Mouse (Mus musculus) ZHBTc4 (cell line): ENCODE data around the gene Ajm1.

ENCODE experiments used
- DNase-seq: peaks from one replicate; pipeline ENCODE4 v3.0.0-alpha.2; 2011; ENCODE audit warnings: low read depth, low spot score

Gene Ajm1

DNA sequence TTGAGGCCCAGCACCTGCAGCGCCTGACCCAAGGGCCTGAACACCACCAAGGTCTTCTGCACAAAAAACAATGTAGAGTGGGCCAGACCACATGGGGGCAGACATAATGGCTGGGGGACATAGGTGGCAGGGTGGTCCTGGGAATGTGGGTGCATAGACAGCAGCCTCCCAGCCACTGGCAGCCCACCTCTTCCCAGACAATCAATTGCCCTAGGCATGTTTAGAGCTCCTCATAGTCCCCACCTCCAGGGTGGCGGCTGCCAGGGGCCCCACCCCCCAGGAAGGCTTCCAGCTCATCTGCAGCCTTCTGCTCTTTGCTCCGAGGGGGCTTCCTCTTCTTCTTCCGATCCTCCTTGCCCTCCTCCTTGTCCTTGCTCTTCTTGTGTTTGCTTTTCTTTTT, 2.0 kb upstream of the Ajm1 start:
- DNase-seq: no peak

DNA sequence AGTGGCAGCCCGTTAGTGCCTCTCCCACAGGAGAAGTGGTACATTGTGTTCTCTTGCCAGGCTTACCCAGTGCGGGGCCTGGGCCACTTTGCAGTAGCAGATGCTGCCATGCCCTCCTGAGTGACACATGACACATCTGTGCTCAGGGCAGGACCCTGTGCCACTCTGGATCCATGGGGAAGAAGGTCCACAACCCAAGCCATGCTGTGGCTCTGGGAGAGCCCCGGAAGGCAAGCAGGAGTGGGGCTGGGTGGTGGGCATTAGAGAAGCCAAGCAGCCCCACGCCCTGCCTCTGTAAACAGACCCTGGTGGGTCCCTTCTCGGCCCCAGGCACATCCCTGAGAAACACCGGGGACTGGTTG, 1.5 kb upstream of the Ajm1 start:
- no peak for DNase-seq

DNA sequence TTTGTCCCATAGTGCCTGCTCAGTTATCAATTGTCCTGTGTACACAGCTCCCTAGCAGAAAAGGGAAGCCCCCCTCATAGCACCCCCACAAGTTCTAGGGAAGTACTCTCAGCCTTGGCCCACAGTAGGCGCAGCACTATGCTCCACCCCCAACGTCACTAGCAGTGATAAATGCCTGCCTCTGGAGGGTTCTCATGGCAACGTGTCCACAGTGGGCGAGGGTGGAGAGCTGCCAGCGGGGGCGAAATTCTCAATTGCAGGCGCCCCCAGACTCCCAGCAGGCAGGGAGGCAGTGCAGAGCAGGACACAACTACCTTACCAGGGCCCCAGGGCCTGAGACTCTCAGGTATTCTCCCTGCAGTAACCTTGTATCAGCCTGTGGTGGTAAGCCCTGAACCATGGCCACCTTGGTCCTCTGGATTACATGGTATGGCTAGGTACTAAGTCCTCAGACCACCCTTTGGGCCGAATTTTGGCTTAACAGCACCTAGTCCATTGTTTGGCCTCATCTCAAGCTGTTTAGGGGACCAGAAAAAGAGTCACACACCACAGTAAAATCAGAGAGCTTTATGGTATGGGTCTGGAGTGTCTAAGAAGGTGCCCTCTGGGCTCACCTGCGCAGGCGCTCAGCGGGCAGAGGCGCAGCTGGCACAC, 1.0 kb upstream of the Ajm1 start:
- DNase-seq: no peak

DNA sequence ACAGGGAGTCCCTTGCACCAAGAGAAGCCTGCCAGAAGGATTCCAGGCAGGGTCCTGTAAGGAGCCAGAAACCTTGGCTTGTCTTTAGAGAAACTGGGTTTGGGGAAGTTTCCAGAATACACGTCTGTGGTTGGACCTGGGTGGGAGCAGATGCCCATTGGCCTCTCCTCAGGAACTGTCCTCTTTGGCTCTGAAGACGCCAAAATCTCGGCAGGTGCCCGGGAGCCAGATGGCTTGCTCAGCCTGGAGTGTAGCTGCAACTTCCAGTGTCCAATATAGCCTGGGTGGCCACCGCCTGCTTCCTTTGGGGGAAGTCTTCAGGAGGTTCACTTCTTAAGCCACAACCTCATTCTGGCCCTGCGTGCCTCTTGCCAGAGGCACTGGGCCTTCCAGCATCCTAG, 344 bp upstream of the Ajm1 start:
- DNase-seq: no peak

DNA sequence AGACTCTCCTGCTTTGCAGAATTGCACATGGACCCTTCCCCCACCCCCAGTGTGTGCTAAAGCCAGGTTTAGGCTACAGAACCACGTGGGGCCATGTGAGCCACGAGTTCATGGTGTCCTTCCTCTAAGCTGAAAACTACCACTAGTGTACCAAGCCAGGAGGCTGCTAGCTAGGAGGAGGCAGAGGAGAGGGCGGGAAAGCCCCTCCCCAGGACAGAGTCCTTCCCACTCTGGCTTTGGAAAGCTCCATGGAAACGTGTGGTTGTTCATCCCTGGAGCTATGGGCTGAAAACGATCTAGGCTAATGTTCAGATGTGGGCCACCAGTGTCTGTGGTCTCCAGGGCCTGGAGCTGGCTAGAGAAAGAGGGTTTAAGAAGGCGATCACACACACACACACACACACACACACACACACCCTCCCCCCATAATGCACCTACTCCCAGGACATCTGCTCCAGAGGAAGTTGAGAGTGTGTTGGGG, 896 bp downstream of the Ajm1 start:
- no peak for DNase-seq

DNA sequence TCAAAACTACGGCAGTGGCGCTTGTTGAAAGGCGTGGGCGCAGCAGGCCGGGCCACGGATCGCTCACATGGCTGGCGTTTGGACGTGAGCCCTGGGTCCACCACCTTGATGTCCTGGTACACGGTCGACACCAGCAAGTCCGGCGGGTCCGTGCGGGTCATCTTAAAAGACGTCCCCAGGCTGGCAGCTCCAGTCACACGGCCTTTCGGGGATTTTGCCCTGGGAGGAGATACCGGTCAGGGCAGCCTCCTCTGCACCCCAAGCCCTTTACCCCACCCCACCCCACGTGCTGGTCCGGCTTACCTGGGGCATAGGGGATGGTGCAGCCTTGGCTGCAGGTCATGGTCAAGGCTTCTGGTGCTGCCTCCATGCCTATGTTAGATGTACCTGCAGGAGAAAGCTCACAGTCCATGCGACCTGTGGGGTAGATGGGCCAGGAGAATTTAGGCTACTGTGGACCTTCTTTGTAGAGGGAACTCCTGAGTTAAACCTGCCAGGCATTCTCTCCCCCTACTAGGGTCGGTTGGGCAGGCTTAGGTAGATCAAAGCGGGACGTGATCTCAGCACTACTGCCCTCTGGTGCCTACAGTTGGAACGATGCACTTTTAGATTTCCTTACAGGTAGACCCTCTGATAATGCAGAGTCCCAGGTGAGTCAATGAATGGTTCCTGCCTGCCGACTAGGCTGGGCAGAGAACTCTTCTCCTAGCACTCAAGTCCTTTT, 1.7 kb downstream of the Ajm1 start:
- peak; percentile 85 for DNase-seq

DNA sequence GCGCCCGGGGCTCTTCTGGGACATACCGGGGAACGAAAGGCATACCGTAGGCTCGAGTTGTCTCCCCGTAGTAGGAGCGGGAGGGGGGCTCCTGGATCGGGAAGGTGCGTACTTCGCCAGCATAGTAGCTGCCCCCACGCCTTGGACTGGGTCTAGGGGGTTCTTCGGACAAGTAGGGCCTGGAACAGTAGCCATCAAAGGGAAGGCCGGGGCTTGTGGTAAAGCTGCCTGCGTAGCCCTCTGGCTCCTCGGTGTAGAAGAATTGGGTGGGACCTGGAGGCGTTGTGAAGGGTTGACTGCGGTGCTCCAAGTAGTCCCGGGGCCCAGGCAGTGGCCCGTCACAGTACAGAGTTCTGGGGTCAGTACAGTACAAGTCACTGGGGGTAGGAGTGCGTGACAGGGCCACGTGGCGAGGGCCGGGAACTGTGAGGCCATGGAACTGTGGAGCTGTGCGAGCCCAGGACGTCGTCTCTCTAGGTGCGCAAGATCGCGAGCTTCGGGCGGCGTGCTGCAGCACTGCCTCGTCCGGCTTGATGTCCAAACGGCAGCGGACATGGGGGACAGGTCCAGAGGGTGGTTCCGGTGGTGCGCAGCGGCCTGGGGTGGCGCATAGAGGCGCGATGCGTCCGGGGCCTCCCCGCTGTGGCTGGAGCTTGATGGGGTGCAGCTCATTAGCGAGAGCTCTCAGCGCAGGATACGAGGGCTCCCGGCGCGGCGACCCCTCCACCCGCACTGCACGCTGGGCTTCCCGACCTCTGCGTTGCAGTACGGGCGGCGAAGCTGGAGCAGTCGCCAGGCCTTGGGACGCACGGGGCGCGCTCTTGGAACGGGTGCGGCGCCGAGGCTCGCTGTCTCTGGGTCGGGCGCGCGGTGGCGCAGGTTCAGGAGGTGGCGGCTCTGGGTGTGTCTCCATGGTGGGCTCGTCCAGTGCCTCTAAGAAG, 2.5 kb downstream of the Ajm1 start:
- DNase-seq: peak; percentile 62

DNA sequence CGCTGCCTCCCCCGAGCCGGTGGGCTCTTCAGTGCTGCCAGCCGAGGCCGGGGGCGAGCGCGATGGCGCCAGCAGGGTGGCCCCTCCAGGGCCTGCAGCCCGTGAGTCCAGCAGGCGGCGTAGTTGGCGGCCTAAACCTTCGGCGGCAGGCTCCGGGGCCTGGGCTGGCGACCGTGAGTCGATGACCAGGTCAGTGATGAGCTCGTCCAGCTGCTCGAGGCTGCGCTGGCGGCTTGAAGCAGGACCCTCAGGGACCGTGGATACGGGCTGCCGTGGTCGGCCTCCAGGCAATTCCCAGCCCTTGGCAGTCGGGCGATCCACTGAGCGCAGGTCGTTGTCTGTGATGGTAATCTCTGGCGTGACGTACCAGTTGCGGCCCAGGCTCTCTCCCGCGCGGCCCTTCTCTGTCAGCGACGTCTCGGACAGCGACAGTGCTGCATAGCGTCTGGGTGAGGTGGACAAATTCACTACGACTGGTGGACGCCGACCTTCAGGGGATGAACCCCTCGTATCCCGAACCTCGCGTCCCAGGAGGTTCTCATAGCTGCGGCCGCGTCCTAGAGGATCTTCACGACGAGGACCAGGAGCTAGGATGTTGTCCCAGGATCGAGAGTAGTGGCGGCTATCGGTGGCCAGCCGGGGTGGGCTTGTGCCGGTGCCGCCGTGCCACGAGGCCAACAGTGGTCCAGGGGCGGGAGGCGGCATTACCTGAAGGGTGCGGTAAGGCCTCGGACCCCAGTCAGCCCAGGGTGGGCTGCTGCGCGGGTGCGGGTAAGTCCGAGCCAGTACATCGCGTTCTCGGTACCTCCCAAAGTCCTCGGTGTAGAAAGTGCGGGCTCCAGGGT, 3.4 kb downstream of the Ajm1 start:
- peak; percentile 54 for DNase-seq

DNA sequence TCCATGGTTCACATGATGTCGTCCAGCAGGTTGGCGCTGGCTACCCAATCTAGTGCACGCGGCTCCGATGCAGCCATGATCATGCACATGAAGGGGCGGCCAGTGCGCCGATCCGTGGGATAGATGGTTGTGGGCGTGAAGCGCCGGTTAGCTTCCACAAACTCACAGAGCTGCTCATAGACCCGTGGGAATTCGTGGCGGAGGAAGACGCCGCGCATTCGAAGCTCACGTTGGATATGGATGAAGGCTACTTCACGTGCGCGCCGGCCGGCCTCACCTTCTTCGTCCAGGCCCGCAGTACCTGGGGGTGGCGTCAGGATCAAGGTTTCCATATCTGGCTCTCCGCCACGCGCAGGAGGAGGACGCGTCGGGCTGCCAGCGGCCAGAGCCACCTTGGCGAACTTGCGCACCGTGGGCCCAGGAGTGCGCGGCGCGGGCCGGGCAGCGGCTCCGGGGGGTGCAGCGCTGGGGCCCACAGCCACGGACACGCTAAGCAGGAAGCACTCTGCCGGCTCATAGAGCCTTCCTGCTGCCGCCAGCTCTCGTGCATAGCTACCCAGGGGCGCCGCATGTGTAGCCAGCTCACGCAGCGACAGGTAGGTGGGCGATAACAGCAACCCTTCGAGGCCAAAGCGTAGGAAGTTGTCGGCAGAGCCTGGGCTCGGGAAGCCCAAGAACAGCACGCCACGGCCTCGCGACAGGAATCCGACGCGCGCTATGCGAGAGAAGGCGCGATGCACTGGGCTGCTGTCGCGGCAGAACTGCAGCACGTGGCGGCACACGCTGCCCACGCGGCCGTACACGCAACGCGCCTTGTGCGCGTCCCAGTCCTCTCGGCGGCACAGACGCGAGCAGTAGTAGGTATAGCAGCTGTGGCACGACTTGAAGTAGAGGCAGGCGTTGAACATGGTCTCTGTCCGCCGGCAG, 4.3 kb downstream of the Ajm1 start:
- peak; percentile 65 for DNase-seq

DNA sequence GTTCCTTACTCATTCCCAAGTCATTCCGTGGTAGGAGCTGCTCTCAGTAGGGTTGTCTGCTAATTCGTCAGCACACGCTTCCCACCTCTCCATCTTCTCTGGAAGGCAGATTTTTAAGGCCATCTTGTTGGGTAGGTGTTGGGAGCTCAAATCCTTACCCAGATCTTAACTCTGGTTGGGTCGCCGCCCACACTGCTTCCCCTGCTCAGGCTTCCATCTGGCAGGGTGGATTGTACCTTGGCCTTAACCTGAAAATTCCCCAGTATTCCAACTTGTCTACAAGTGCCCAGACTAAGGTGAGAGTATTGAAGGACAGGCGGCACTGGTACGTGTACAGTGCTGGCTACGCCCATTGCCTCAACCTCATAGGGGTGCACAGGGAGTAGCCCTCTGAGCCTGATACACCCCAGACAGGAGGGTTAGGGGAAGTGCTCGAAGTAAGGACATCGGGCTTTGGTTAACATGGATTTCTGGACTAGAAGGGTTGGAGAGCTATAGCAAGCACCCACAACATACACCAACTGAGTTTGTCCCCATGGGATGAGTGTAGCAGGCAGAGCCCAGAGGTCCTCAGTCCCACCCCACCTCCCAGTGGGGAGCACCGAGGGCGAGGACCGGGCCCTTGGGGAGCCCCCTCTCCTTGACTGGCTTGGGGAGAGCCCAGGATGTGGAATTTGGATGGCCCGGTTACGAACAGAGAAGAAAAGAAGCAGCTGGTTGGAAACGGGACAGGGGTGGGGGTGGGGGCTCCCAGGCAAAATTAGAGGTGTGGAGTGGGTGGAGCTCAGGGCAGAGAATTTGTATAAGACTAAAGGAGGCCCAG, 5.3 kb downstream of the Ajm1 start:
- no peak for DNase-seq

DNA sequence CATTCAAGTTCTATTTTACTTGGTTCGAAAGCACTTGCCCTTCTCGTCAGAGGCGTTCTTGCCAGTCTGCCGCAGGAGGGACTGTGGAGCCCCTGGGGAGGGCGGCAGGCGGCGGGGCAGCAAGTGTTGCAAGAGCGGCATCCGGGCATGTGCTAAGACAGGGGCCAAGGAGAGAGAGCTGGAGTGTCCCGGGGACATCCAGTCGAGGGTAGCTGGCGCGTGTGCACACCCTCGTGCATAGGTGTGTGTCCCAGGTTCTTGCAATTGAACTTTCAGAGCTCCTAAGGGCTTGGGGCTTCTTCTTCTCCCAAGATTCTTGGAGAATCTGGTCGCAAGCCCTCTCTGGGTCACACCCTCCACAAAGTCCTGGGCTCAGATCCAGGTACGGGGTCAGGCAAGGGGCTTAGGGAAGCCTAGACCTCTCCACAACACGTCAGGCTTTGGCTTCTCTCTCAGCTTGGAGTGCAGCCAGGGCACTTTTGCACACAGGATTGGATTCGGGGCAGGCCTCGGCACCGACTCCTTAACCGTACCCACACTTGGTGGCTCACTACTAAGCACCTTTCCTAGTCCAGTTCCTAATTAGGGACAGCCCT, 6.0 kb downstream of the Ajm1 start:
- peak; percentile 39 for DNase-seq

DNA sequence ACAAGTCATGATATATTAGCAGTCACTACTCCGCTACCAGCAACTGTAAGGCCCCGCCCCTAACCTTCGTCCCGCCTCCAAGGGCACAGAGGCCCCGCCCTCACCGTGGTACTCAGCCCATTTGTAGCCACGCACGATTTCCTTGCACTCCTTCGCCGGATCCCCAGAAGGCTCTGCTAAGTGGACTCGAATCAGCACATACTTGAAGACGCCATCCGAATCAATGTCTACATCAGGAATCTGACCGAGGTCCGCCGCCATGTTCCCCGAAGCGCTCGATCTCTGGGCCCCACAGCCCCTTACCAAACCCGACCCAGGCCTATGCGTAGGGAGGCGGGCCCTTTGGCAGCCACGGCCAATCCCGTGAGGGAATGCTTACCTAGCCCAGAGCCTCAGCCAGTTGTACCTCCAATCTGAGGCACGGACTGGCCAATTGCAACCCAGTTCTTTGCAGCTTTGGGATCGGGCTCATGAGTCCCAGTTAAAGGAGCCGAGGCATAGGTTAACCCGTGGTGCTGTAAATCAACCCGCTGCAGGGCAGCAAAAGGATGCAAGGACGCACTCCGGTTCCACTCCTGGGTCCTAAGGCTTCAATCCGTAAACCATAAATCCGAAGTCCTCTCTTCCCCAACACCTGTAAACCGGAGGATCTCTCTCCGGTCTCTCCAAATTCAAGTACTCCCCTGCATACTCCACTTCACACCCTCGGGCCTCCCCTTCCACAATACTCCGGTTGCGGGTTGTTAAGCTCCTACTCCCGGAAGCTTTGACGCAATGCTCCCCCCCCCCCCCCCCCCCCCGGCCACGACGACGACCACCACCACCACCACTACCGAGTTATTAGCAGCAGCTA, 6.8 kb downstream of the Ajm1 start, which contains the start of the genes Mamdc4 and Phpt1:
TSS of gene Mamdc4 (minus strand) at position 267 of the 853 bp plus-strand sequence.
TSS of gene Phpt1 (minus strand) at position 646 of the 853 bp plus-strand sequence.
- DNase-seq: peak; percentile 98

DNA sequence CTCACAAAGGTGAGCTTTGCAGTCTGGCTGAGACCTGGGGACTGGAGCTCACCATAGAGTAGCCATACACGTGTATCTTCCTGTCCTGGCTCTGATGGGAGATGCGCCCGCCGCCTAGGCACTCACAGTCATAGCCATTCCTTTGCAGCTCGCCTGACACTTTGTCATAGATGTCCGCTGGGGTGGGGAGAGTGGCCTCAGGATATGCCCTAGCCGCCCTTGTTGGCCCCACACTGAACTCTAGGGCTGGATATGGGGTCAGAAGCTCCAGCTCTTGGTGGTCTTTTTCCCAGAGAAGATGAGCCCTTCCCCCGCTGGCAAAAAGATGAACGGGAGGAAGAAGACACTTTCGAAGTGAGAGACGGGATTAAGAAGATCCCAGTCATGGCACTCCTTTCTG, 7.4 kb downstream of the Ajm1 start:
- no peak for DNase-seq

DNA sequence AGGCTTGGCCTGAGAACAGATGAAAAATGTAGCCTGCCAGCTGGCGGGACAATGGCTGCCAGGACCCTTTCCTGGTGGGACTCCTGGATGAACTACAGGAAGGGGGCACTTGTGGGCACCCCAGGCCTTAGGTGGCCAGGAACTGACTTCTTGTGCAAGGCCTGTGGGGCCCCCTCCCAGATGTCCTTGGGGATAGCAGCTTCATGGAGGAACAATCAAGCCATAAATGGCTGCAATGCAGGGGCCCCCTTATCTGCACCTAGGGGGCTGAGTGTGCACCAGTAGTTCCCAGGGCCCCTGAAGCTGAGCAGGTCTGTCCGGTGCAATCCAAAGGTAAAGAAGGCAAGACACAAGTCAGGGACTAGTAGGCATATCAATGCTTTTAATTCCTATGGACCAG, 8.5 kb downstream of the Ajm1 start:
- no peak for DNase-seq

DNA sequence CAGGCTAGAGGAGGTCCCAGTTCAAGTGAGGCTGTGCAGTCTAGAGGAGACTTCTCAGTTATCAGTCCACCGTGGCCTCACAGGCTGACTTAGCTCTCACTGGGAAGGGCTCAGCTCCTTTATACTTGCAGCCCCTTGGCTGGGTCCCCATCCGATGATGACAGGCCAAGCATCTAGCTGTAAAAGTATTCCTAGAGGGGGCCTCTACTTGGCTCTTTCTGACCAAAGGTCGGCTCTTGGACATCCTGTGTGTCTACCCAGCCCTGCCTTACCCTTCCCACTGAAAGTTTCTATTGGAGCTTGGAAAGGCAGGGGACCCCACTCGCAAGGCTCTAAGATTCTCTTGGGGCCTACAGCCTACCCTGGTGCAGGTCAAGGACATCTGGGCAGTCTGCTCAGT, 10.3 kb downstream of the Ajm1 start:
- DNase-seq: no peak

DNA sequence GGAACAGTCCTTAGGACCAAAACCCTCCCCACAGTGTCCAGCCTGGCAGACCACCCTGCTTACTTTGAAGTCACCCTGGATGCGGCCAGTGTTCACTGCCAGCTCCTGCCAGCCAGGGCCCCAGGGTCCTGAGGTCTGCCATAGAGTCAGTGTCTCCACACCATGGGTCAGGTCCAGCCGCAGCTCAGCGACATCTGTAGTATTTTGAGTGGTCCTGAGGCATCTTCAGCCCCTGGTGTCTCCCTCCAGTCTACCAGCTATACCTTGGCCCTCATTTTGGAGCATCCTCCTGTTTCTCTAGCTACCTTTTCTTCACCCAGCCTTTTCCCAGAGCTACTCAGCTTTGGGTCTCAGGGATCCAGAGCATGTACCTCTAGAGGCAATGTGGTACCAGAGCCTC, 12.2 kb downstream of the Ajm1 start:
- DNase-seq: no peak

DNA sequence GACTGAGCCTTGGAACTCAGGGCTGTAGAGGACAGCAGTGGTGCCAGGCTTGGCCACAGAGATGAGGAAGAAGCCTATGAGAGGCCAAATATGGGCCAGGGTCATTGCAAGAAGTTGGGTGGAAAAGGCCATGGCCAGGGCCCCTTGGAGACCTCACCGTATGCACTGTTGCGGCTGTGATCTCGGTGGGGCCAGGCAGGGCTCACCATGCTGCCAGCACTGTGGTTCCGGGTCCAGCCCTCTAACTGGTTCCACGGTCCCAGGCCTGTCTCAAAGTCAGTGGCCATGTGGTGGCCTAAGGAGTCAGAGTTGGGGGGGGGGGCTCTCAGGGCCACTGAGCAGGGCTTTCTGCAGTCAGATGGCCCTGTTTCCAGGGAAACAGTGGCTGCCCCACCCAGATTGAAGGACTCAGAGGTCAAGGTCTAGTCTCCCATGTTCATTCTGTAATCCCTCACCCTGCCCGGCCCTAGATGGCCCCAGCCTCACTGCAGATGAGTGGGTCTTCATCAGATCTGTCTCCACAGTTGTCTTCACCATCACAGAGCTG, 13.0 kb downstream of the Ajm1 start:
- peak; percentile 24 for DNase-seq

DNA sequence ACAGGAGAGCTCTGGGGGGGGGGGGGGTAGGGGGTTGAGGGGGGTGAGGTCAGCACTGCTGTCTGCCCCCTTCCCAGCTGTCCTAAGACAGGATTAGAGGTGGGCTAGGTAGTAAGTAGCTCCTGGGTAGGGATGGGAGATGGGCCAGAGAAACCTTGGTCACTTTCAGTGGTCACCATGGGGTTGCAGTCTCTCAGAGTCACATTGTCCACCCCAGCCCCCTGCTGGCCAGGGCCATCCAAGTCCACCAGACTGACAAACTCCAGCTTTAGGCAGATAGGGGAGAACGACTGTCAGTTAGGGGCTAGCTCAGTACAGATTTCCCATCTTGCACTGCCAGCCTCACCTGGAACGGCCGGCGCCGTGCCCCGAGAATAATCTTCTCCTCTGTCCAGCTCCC, 15.0 kb downstream of the Ajm1 start:
- no peak for DNase-seq
